Mouse (Mus musculus): Measurements from ENCODE around the gene Fam126a. TPM values are rescaled to one million over a fixed set of nuclear protein-coding genes. Genes with fewer than 3 reads are reported as not detected.

Gene Fam126a
- polyA plus RNA-seq, 1 experiment from 2014 or later, result 47.7 TPM

- H3K9ac ChIP-seq (ENCODE audit: low read length), result no peak overlapping the region
- H3K9me3 ChIP-seq (ENCODE audit: control insufficient read depth, low read length), result no peaks in the 10 kb centered on the region
- no peaks in the 10 kb centered on the region for H3K4me1 ChIP-seq (ENCODE audit: control insufficient read depth, insufficient read depth, low read length)
- ATAC-seq (ENCODE audit: insufficient read depth, low FRiP score, low TSS enrichment) (no peak), DNase-seq (ENCODE audit: low spot score) (no peak)
- H3K36me3 ChIP-seq (ENCODE audit: control insufficient read depth, insufficient read depth, low read length), result no peaks in the 10 kb centered on the region
- H3K27me3 ChIP-seq (ENCODE audit: control insufficient read depth, insufficient read depth, low read length), result no peaks in the 10 kb centered on the region
- H3K27ac ChIP-seq (ENCODE audit: low read depth, low read length), result no peak overlapping the region
- WGBS, result 65% methylated on average over 4 of the region's 4 CpGs
- no peak overlapping the region for H3K4me2 ChIP-seq (ENCODE audit: low read depth)
- no peak overlapping the region for H3K4me3 ChIP-seq (ENCODE audit: low read depth, low read length)
Measured at GRCm38 (mm10) chr5:24045998-24046631, 15.6 kb upstream of the Fam126a start.

DNA sequence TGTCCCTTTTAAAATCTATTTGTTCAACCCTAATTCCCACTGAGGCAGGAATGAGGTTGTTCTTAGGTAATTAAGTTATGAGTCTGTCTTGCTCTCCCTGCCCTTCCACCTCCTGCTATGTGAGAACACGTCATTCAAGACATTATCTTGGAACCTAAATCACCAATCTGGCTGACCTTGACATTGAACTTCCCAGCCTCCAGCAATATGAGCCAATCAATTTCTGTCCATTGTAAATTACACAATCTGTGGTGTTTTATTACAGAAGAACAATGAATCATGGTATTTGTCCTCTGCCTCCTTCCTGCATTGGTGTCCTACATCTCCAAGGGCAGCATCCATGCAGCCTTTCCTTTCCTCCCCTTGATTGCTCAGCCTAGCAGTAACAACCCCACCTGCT lies 13.9 kb upstream of the Fam126a start:
- Histone ChIP-seq H3K4me1 (ENCODE audit: control insufficient read depth, insufficient read depth, low read length) (no peaks in the 10 kb centered on the region), H3K27ac (ENCODE audit: low read depth, low read length) (no peak overlapping the region), H3K36me3 (ENCODE audit: control insufficient read depth, insufficient read depth, low read length) (no peaks in the 10 kb centered on the region), H3K9ac (ENCODE audit: low read length) (no peak overlapping the region), H3K4me3 (ENCODE audit: low read depth, low read length) (no peak overlapping the region), H3K4me2 (ENCODE audit: low read depth) (no peak overlapping the region), H3K27me3 (ENCODE audit: control insufficient read depth, insufficient read depth, low read length) (no peaks in the 10 kb centered on the region), H3K9me3 (ENCODE audit: control insufficient read depth, low read length) (no peaks in the 10 kb centered on the region)
- ATAC-seq (ENCODE audit: insufficient read depth, low FRiP score, low TSS enrichment) (no peak), DNase-seq (ENCODE audit: low spot score) (no peak)
- 43% methylated on average over 1 of the region's 1 CpGs for WGBS

DNA sequence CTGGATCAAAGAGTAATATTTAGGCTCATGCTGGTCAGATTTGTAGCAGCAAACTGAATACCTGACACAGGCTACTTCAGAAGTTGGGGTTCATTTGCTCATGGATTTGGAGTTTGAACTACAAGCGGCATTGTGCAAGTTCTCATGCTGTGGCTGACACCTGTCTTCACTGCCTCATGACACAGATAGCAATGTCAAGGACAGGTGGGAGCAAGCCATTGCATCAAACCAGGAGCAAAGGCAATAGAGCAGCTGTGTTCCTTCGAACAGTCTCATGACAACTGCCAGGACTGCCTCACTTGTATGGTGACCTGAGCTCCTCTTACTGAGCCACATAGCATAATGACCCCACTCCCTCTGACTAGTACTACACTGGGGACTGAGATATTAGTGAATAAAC lies 12.9 kb upstream of the Fam126a start:
- 93% methylated on average over 2 of the region's 2 CpGs for WGBS
- DNase-seq (ENCODE audit: low spot score) (no peak), ATAC-seq (ENCODE audit: insufficient read depth, low FRiP score, low TSS enrichment) (no peak)
- no peaks in the 10 kb centered on the region for H3K27me3 ChIP-seq (ENCODE audit: control insufficient read depth, insufficient read depth, low read length)
- no peak overlapping the region for H3K4me3 ChIP-seq (ENCODE audit: low read depth, low read length)
- no peak overlapping the region for H3K4me2 ChIP-seq (ENCODE audit: low read depth)
- no peaks in the 10 kb centered on the region for H3K4me1 ChIP-seq (ENCODE audit: control insufficient read depth, insufficient read depth, low read length)
- no peak overlapping the region for H3K9ac ChIP-seq (ENCODE audit: low read length)
- H3K36me3 ChIP-seq (ENCODE audit: control insufficient read depth, insufficient read depth, low read length), result no peaks in the 10 kb centered on the region
- H3K27ac ChIP-seq (ENCODE audit: low read depth, low read length), result no peak overlapping the region
- no peaks in the 10 kb centered on the region for H3K9me3 ChIP-seq (ENCODE audit: control insufficient read depth, low read length)

- no peak overlapping the region for H3K27ac ChIP-seq (ENCODE audit: low read depth, low read length)
- H3K27me3 ChIP-seq (ENCODE audit: control insufficient read depth, insufficient read depth, low read length), result no peaks in the 10 kb centered on the region
- ATAC-seq (ENCODE audit: insufficient read depth, low FRiP score, low TSS enrichment) (no peak), DNase-seq (ENCODE audit: low spot score) (no peak)
- whole genome bisulfite sequencing, result 83% methylated on average over 4 of the region's 4 CpGs
- no peaks in the 10 kb centered on the region for H3K4me1 ChIP-seq (ENCODE audit: control insufficient read depth, insufficient read depth, low read length)
- H3K4me2 ChIP-seq (ENCODE audit: low read depth), result no peak overlapping the region
- no peaks in the 10 kb centered on the region for H3K36me3 ChIP-seq (ENCODE audit: control insufficient read depth, insufficient read depth, low read length)
- H3K9me3 ChIP-seq (ENCODE audit: control insufficient read depth, low read length), result no peaks in the 10 kb centered on the region
- no peak overlapping the region for H3K9ac ChIP-seq (ENCODE audit: low read length)
- no peak overlapping the region for H3K4me3 ChIP-seq (ENCODE audit: low read depth, low read length)
Measured at GRCm38 (mm10) chr5:24041341-24041852, 10.9 kb upstream of the Fam126a start.

- no peaks in the 10 kb centered on the region for H3K36me3 ChIP-seq (ENCODE audit: control insufficient read depth, insufficient read depth, low read length)
- no peak overlapping the region for H3K4me3 ChIP-seq (ENCODE audit: low read depth, low read length)
- no peaks in the 10 kb centered on the region for H3K4me1 ChIP-seq (ENCODE audit: control insufficient read depth, insufficient read depth, low read length)
- H3K4me2 ChIP-seq (ENCODE audit: low read depth), result no peak overlapping the region
- DNase-seq (ENCODE audit: low spot score) (no peak), ATAC-seq (ENCODE audit: insufficient read depth, low FRiP score, low TSS enrichment) (no peak)
- H3K27me3 ChIP-seq (ENCODE audit: control insufficient read depth, insufficient read depth, low read length), result no peaks in the 10 kb centered on the region
- H3K9ac ChIP-seq (ENCODE audit: low read length), result no peak overlapping the region
- no peak overlapping the region for H3K27ac ChIP-seq (ENCODE audit: low read depth, low read length)
- no peaks in the 10 kb centered on the region for H3K9me3 ChIP-seq (ENCODE audit: control insufficient read depth, low read length)
Measured at GRCm38 (mm10) chr5:24040601-24041000, 10.1 kb upstream of the Fam126a start.

GRCm38 (mm10) chr5:24039423-24039822 lies 8.9 kb upstream of the Fam126a start:
- WGBS, result 89% methylated on average over 5 of the region's 5 CpGs
- Histone ChIP-seq H3K4me3 (ENCODE audit: low read depth, low read length) (no peak overlapping the region), H3K27ac (ENCODE audit: low read depth, low read length) (no peak overlapping the region), H3K4me2 (ENCODE audit: low read depth) (no peak overlapping the region), H3K36me3 (ENCODE audit: control insufficient read depth, insufficient read depth, low read length) (no peaks in the 10 kb centered on the region), H3K9me3 (ENCODE audit: control insufficient read depth, low read length) (no peaks in the 10 kb centered on the region), H3K9ac (ENCODE audit: low read length) (no peak overlapping the region), H3K4me1 (ENCODE audit: control insufficient read depth, insufficient read depth, low read length) (no peaks in the 10 kb centered on the region), H3K27me3 (ENCODE audit: control insufficient read depth, insufficient read depth, low read length) (no peaks in the 10 kb centered on the region)
- DNase-seq (ENCODE audit: low spot score) (no peak), ATAC-seq (ENCODE audit: insufficient read depth, low FRiP score, low TSS enrichment) (no peak)

DNA sequence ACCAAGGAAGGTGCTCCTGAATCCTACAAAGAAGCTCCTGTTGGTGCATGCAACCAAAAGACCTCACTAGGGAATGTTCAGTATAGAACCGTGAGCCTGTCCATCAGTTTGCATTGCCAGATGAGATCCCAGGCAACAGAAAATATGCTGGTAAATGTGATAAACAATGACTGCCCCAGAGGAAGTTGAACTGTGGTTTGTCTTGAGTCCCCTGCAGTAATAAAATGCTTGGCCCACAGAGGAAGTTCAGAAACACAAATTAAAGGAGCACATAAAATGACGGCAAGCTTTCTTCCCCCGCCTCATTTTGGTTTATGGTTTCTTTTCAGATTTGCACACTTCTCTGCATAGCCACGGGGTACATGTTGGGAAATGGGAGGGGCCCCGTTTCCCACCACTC lies 8.3 kb upstream of the Fam126a start:
- H3K9ac ChIP-seq (ENCODE audit: low read length), result no peak overlapping the region
- no peaks in the 10 kb centered on the region for H3K4me1 ChIP-seq (ENCODE audit: control insufficient read depth, insufficient read depth, low read length)
- H3K4me2 ChIP-seq (ENCODE audit: low read depth), result no peak overlapping the region
- H3K9me3 ChIP-seq (ENCODE audit: control insufficient read depth, low read length), result no peaks in the 10 kb centered on the region
- WGBS, result 63% methylated on average over 5 of the region's 5 CpGs
- ATAC-seq (ENCODE audit: insufficient read depth, low FRiP score, low TSS enrichment) (no peak), DNase-seq (ENCODE audit: low spot score) (no peak)
- no peak overlapping the region for H3K27ac ChIP-seq (ENCODE audit: low read depth, low read length)
- no peak overlapping the region for H3K4me3 ChIP-seq (ENCODE audit: low read depth, low read length)
- no peaks in the 10 kb centered on the region for H3K27me3 ChIP-seq (ENCODE audit: control insufficient read depth, insufficient read depth, low read length)
- H3K36me3 ChIP-seq (ENCODE audit: control insufficient read depth, insufficient read depth, low read length), result no peaks in the 10 kb centered on the region

DNA sequence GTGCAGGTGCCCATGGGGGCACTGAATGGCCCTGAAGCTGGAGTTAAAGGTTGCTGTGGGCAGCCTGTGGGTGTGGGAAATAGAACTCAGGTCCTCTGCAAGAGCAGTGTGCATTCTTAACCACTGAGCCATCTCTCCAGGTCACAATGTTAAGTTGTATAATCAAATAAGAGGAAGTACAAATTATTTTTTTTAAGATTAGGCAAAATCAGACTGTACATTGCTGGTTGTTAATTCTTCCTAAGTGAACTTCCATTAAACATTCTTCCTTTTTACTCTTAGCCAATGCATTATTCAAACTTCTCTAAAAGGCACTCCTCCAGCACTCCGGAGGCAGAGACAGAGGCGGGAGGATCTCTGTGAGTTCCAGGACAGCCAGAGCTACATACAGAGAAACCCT lies 7.7 kb upstream of the Fam126a start:
- Histone ChIP-seq H3K4me3 (ENCODE audit: low read depth, low read length) (no peak overlapping the region), H3K4me1 (ENCODE audit: control insufficient read depth, insufficient read depth, low read length) (no peaks in the 10 kb centered on the region), H3K36me3 (ENCODE audit: control insufficient read depth, insufficient read depth, low read length) (no peaks in the 10 kb centered on the region), H3K27ac (ENCODE audit: low read depth, low read length) (no peak overlapping the region), H3K9ac (ENCODE audit: low read length) (no peak overlapping the region), H3K27me3 (ENCODE audit: control insufficient read depth, insufficient read depth, low read length) (no peaks in the 10 kb centered on the region), H3K9me3 (ENCODE audit: control insufficient read depth, low read length) (no peaks in the 10 kb centered on the region), H3K4me2 (ENCODE audit: low read depth) (no peak overlapping the region)
- WGBS, result 93% methylated on average over 2 of the region's 2 CpGs
- DNase-seq (ENCODE audit: low spot score) (no peak), ATAC-seq (ENCODE audit: insufficient read depth, low FRiP score, low TSS enrichment) (no peak)

- DNase-seq (ENCODE audit: low spot score), result no peak
- H3K9me3 ChIP-seq (ENCODE audit: control insufficient read depth, low read length), result no peaks in the 10 kb centered on the region
- no peaks in the 10 kb centered on the region for H3K4me1 ChIP-seq (ENCODE audit: control insufficient read depth, insufficient read depth, low read length)
- no peaks in the 10 kb centered on the region for H3K36me3 ChIP-seq (ENCODE audit: control insufficient read depth, insufficient read depth, low read length)
- no peak overlapping the region for H3K9ac ChIP-seq (ENCODE audit: low read length)
- H3K27ac ChIP-seq (ENCODE audit: low read depth, low read length), result no peak overlapping the region
- no peak overlapping the region for H3K4me2 ChIP-seq (ENCODE audit: low read depth)
- 82% methylated on average over 6 of the region's 6 CpGs for WGBS
- no peaks in the 10 kb centered on the region for H3K27me3 ChIP-seq (ENCODE audit: control insufficient read depth, insufficient read depth, low read length)
- no peak for ATAC-seq (ENCODE audit: insufficient read depth, low FRiP score, low TSS enrichment)
- H3K4me3 ChIP-seq (ENCODE audit: low read depth, low read length), result no peak overlapping the region
Measured at GRCm38 (mm10) chr5:24036731-24037130, 6.2 kb upstream of the Fam126a start.
